Mouse (Mus musculus) bone marrow, adult 2 months (tissue): ENCODE measurements at regions not wholly inside any gene's neighbourhood (a gene's known extent, or its start where the extent isn't known, plus 50 kb on each side); places are given as distances from the start of the nearest gene placed in this dataset.

Experiments
- CTCF ChIP-seq: fragments of 200-500 bp; IDR thresholded peaks from 2 replicates; pipeline ENCODE4 v1.5.1; 2011; ENCODE audit warnings: low read length, control low read depth; ENCODE audit not compliant: control insufficient read depth, insufficient read depth
- POLR2A ChIP-seq: fragments of 200-500 bp; IDR thresholded peaks from 2 replicates; pipeline ENCODE4 v1.6.1; 2011; ENCODE audit warnings: low read depth, mild to moderate bottlenecking, control low read depth, low read length, borderline replicate concordance; ENCODE audit not compliant: control insufficient read depth

DNA sequence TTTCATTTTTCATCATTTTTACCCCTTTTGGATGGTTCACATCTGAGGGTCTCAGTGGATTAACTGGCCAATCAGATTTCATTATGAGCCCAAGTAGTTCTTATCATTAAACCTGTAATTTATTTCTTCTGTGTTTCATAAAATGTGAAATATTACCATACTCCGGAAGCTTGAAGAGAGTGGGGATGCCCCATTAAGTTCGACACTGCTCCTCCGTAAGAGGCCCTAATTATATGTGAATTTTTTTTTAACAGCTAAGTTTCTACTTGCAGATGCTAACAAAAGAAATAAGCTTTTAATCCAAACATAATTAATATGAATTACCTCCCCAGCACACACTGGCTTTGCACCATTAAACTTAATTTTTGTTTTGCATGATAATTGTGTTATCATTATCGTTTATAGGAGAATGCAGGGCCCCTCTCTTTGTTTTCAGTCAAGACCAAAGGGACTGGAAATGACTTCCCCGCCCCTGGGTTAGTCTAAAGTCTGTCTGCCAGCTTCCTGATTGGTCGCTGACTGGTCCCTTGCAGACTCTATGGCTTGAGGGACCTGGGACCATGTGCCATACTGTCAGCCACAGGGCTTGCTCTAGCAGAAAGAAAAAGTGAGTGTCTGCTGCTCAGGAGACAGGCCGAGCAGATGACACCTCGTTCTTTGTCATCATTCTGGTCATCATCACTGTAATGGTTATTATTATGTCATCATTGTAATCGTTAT, 270.9 kb upstream of the Zfp703 start:
- TF ChIP-seq POLR2A (no peak), CTCF (no peak)
